Mouse (Mus musculus): ENCODE measurements around the gene Enthd1. TPM values are rescaled to one million over a fixed set of nuclear protein-coding genes. Genes with fewer than 3 reads are reported as not detected.

Enthd1 gene
- polyA plus RNA-seq, 1 experiment from 2014 or later = not detected

GRCm38 (mm10) chr15:80445956-80446687 lies 118.8 kb downstream of the Enthd1 start:
- H3K27me3 ChIP-seq (replicated peaks) = no peaks in the 10 kb centered on the region
- WGBS = 83% methylated on average over 15 of the region's 15 CpGs
- no peaks in the 10 kb centered on the region for H3K4me1 ChIP-seq
- no peaks in the 10 kb centered on the region for H3K36me3 ChIP-seq (replicated peaks)
- no peak overlapping the region for H3K27ac ChIP-seq
- no peak for ATAC-seq (replicated peaks)
- no peaks in the 10 kb centered on the region for H3K9me3 ChIP-seq
- H3K4me3 ChIP-seq = no peak overlapping the region
- no peak overlapping the region for H3K9ac ChIP-seq
- no peak overlapping the region for H3K4me2 ChIP-seq

GRCm38 (mm10) chr15:80440195-80440594 lies 124.8 kb downstream of the Enthd1 start:
- Histone ChIP-seq H3K9me3 (no peaks in the 10 kb centered on the region), H3K9ac (no peak overlapping the region), H3K27ac (no peak overlapping the region), H3K4me2 (no peak overlapping the region), H3K4me1 (peaks cover 11% of the 10 kb centered on the region), H3K4me3 (no peak overlapping the region), H3K36me3 (replicated peaks) (no peaks in the 10 kb centered on the region), H3K27me3 (replicated peaks) (no peaks in the 10 kb centered on the region)
- ATAC-seq (replicated peaks) = no peak
- WGBS = 91% methylated on average over 6 of the region's 6 CpGs

- Histone ChIP-seq H3K4me1 (peaks cover 11% of the 10 kb centered on the region), H3K36me3 (replicated peaks) (no peaks in the 10 kb centered on the region), H3K27ac (0 out of 2 replicates have a peak overlapping the region, but pooled peaks have one; percentile 6), H3K9me3 (no peaks in the 10 kb centered on the region), H3K4me3 (no peak overlapping the region), H3K9ac (no peak overlapping the region), H3K27me3 (replicated peaks) (no peaks in the 10 kb centered on the region), H3K4me2 (no peak overlapping the region)
- no peak for ATAC-seq (replicated peaks)
- 71% methylated on average over 9 of the region's 9 CpGs for WGBS
Observed at GRCm38 (mm10) chr15:80438423-80438822, 126.5 kb downstream of the Enthd1 start.

- 43% methylated on average over 9 of the region's 9 CpGs for WGBS
- Histone ChIP-seq H3K4me2 (no peak overlapping the region), H3K9ac (no peak overlapping the region), H3K27me3 (replicated peaks) (no peaks in the 10 kb centered on the region), H3K4me3 (no peak overlapping the region), H3K36me3 (replicated peaks) (no peaks in the 10 kb centered on the region), H3K9me3 (no peaks in the 10 kb centered on the region), H3K27ac (no peak overlapping the region), H3K4me1 (peaks cover 11% of the 10 kb centered on the region)
- ATAC-seq (replicated peaks) = no peak
Observed at GRCm38 (mm10) chr15:80437996-80438395, 127.0 kb downstream of the Enthd1 start.

GRCm38 (mm10) chr15:80436961-80437360 lies 128.0 kb downstream of the Enthd1 start:
- H3K27me3 ChIP-seq (replicated peaks) = no peaks in the 10 kb centered on the region
- no peak overlapping the region for H3K27ac ChIP-seq
- H3K9ac ChIP-seq = no peak overlapping the region
- H3K9me3 ChIP-seq = no peaks in the 10 kb centered on the region
- no peak overlapping the region for H3K4me3 ChIP-seq
- 84% methylated on average over 5 of the region's 5 CpGs for WGBS
- no peak for ATAC-seq (replicated peaks)
- H3K4me1 ChIP-seq = peaks cover 11% of the 10 kb centered on the region
- no peak overlapping the region for H3K4me2 ChIP-seq
- H3K36me3 ChIP-seq (replicated peaks) = no peaks in the 10 kb centered on the region

GRCm38 (mm10) chr15:80430324-80430723 lies 134.6 kb downstream of the Enthd1 start:
- no peak for ATAC-seq (replicated peaks)
- no peak overlapping the region for H3K27ac ChIP-seq
- H3K4me3 ChIP-seq = no peak overlapping the region
- no peak overlapping the region for H3K4me2 ChIP-seq
- no peak overlapping the region for H3K9ac ChIP-seq
- no peaks in the 10 kb centered on the region for H3K27me3 ChIP-seq (replicated peaks)
- H3K9me3 ChIP-seq = no peaks in the 10 kb centered on the region
- 59% methylated on average over 11 of the region's 11 CpGs for WGBS
- no peaks in the 10 kb centered on the region for H3K36me3 ChIP-seq (replicated peaks)
- peaks cover 2% of the 10 kb centered on the region; the same call in 1 of the 2 replicates for H3K4me1 ChIP-seq

GRCm38 (mm10) chr15:80418146-80418545 lies 146.8 kb downstream of the Enthd1 start:
- Histone ChIP-seq H3K4me2 (no peak overlapping the region), H3K27me3 (replicated peaks) (no peaks in the 10 kb centered on the region), H3K36me3 (replicated peaks) (no peaks in the 10 kb centered on the region), H3K27ac (no peak overlapping the region), H3K4me3 (no peak overlapping the region), H3K9me3 (no peaks in the 10 kb centered on the region), H3K4me1 (peaks cover 3% of the 10 kb centered on the region; the same call in 1 of the 2 replicates), H3K9ac (no peak overlapping the region)
- WGBS = 77% methylated on average over 2 of the region's 2 CpGs
- no peak for ATAC-seq (replicated peaks)

- no peak overlapping the region for H3K4me2 ChIP-seq
- no peak overlapping the region for H3K9ac ChIP-seq
- 54% methylated on average over 8 of the region's 9 CpGs for WGBS
- no peaks in the 10 kb centered on the region for H3K36me3 ChIP-seq (replicated peaks)
- peaks cover 3% of the 10 kb centered on the region; the same call in 1 of the 2 replicates for H3K4me1 ChIP-seq
- H3K27me3 ChIP-seq (replicated peaks) = no peaks in the 10 kb centered on the region
- H3K9me3 ChIP-seq = no peaks in the 10 kb centered on the region
- no peak overlapping the region for H3K4me3 ChIP-seq
- H3K27ac ChIP-seq = no peak overlapping the region
- no peak for ATAC-seq (replicated peaks)
Observed at GRCm38 (mm10) chr15:80417066-80417465, 147.9 kb downstream of the Enthd1 start.

- Histone ChIP-seq H3K36me3 (replicated peaks) (no peaks in the 10 kb centered on the region), H3K27ac (no peak overlapping the region), H3K4me1 (peaks cover 3% of the 10 kb centered on the region; the same call in 1 of the 2 replicates), H3K4me3 (no peak overlapping the region), H3K9ac (no peak overlapping the region), H3K4me2 (no peak overlapping the region), H3K27me3 (replicated peaks) (no peaks in the 10 kb centered on the region), H3K9me3 (no peaks in the 10 kb centered on the region)
- 72% methylated on average over 4 of the region's 4 CpGs for WGBS
- no peak for ATAC-seq (replicated peaks)
Observed at GRCm38 (mm10) chr15:80415132-80415531, 149.8 kb downstream of the Enthd1 start.

GRCm38 (mm10) chr15:80413988-80414721 lies 150.8 kb downstream of the Enthd1 start:
- Histone ChIP-seq H3K9me3 (no peaks in the 10 kb centered on the region), H3K4me1 (peaks cover 3% of the 10 kb centered on the region; the same call in 1 of the 2 replicates), H3K9ac (no peak overlapping the region), H3K27me3 (replicated peaks) (no peaks in the 10 kb centered on the region), H3K27ac (no peak overlapping the region), H3K4me2 (no peak overlapping the region), H3K4me3 (no peak overlapping the region), H3K36me3 (replicated peaks) (no peaks in the 10 kb centered on the region)
- no peak for ATAC-seq (replicated peaks)
- WGBS = 87% methylated on average over 17 of the region's 17 CpGs

GRCm38 (mm10) chr15:80413070-80413469 lies 151.9 kb downstream of the Enthd1 start:
- 80% methylated on average over 4 of the region's 4 CpGs for WGBS
- no peak overlapping the region for H3K27ac ChIP-seq
- H3K9me3 ChIP-seq = no peaks in the 10 kb centered on the region
- H3K9ac ChIP-seq = no peak overlapping the region
- no peak overlapping the region for H3K4me2 ChIP-seq
- peaks cover 3% of the 10 kb centered on the region; the same call in 1 of the 2 replicates for H3K4me1 ChIP-seq
- no peak for ATAC-seq (replicated peaks)
- H3K27me3 ChIP-seq (replicated peaks) = no peaks in the 10 kb centered on the region
- H3K36me3 ChIP-seq (replicated peaks) = no peaks in the 10 kb centered on the region
- no peak overlapping the region for H3K4me3 ChIP-seq

- WGBS = 72% methylated on average over 7 of the region's 7 CpGs
- ATAC-seq (replicated peaks) = no peak
- no peaks in the 10 kb centered on the region for H3K9me3 ChIP-seq
- no peak overlapping the region for H3K9ac ChIP-seq
- no peaks in the 10 kb centered on the region for H3K4me1 ChIP-seq
- no peak overlapping the region for H3K4me3 ChIP-seq
- H3K36me3 ChIP-seq (replicated peaks) = no peaks in the 10 kb centered on the region
- no peaks in the 10 kb centered on the region for H3K27me3 ChIP-seq (replicated peaks)
- no peak overlapping the region for H3K27ac ChIP-seq
- H3K4me2 ChIP-seq = no peak overlapping the region
Observed at GRCm38 (mm10) chr15:80410661-80411060, 154.3 kb downstream of the Enthd1 start.
